Mouse (Mus musculus): ENCODE data around the gene Nudt7.

DNA sequence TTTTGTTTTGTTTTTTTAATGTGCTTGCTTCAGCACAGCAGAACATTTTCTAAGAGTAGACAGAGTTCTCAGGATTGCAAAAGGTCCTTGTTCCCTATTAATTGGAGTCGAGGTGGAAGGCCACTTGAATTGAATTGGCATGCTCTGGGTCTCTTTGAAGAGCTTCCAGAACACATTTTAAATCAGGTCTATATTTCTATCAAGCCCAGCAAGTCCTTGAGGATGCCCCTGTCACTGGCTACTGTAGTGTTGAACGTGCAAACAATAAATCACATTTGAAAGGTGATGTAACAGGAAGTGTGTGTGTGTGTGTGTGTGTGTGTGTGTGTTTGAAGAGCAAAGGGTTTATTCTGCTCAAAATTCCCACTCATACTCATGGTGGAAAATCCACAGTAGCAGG lies 7.1 kb downstream of the Nudt7 start:
- TF ChIP-seq POLR2A (IDR thresholded peaks at IDR 0.05; ENCODE audit: control insufficient read depth, extremely low read depth, insufficient read depth, low read length, poor library complexity) (no peak), CTCF (IDR thresholded peaks at IDR 0.05; ENCODE audit: borderline replicate concordance, control insufficient read depth, extremely low read depth, insufficient read depth, low read length, poor library complexity) (no peak)
